Mouse (Mus musculus): ENCODE measurements around the gene Blvra.
A peak's percentile ranks its signal among the peaks of the same experiment; 100 is the strongest.
"Not testable (repeated sequence)": the region's sequence is repeated elsewhere in the genome, so short reads cannot be mapped to it uniquely, and the experiment has no call there.

The Blvra gene

DNA sequence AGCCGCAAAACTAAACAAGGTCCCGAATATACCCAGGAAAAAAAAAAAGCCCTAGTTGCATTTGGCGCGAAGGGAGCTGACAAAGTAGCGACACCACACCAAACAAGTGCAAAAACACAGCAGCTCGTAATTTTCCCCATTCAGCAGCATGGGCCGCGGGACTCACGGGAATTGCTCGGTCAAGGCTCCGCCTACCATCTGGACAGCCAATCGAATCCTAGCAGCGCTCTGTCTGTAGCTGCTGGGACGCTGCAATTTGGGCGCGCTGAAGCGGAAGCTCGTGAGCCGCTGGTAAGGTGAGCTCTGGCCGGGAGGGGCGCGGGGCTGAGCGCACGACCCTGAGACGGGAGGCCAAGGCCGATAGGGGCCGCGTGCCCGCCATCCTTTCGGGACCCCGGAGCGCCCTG is at the start of gene Blvra:
Gene Blvra (plus strand): TSS at position 231 of the 407 bp plus-strand sequence.
- peak; percentile 95 for DNase-seq (ENCODE audit: low read depth, low spot score)

GRCm38 (mm10) chr2:127035006-127035605 is 35.4 kb upstream of the Blvra start:
- DNase-seq (ENCODE audit: low read depth, low spot score) = no peak

- no peak for DNase-seq (ENCODE audit: low read depth, low spot score)
Measured at GRCm38 (mm10) chr2:127037299-127037698, 33.2 kb upstream of the Blvra start.

- no peak for DNase-seq (ENCODE audit: low read depth, low spot score)
Measured at GRCm38 (mm10) chr2:127061471-127061870, 9.0 kb upstream of the Blvra start.

DNA sequence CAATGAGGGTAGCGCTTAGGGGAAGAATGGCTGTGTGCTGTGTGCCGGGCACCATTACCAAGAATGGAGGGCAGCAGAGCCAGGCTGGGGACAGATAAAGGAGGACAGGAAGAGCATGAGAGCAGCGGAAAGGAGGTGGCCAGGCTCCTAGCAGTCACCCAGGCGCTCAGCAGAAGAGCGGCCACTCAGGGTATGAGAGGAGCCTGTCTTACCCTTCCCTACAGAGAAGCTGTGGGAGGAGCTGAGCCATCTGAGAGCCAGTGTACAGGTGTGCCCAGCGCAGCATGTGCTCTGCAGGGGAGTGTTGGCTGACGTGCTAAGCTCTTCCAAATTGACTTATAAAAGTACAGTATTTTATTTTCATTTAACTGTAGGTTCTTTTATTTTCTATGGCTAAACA is 1.7 kb upstream of the Blvra start:
- no peak for DNase-seq (ENCODE audit: low read depth, low spot score)

DNA sequence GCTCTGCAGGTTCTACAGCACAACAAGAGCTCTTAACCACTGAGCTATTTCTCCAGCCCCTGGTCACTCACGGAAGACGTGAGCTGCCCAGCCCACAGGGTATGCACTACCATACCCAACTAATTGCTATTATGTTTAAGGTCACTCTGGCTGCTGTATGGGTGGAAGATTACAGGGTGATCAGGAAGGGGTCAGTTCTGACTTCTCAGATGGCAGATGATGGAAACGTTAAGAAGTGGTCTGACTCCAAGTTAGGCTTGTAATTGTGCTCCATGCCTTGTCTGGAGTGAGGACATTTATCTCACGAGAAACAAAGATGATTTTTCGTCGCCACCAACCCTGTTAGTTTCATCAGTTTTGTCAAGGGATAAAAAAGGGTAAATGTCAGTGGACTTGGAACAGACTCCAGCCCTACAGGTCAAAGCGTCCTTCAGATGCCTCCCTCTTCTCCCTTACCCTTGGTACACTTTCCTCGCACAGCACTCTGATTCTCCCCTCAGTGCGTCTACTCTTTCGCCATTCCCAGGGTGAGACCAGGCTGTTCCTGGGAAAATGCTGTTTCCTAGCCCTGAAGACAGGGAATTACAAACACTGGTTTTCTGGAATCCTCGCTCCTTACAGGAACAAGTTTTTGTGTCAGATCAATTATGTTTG is 557 bp upstream of the Blvra start:
- DNase-seq (ENCODE audit: low read depth, low spot score) = peak; percentile 39

DNA sequence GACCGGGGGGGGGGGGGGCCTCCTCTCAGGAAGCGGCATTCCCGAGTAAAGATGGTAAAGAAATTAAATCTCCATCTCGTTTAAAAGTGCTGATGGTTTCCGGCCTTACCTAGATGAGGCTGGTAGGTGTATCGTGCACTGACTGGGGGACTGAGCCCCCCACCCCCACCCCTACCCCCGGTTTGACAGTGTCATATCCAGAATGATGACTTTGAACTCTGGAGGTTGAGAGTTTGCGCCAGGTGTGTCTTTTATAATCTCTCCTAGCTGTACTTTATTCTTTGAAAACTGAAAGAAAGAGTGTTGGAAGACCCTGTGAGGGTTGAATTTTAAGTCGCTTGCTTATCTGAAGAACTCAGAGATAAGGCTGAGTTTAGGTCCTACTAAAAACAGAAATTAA is 414 bp downstream of the Blvra start:
- no peak for DNase-seq (ENCODE audit: low read depth, low spot score)

DNA sequence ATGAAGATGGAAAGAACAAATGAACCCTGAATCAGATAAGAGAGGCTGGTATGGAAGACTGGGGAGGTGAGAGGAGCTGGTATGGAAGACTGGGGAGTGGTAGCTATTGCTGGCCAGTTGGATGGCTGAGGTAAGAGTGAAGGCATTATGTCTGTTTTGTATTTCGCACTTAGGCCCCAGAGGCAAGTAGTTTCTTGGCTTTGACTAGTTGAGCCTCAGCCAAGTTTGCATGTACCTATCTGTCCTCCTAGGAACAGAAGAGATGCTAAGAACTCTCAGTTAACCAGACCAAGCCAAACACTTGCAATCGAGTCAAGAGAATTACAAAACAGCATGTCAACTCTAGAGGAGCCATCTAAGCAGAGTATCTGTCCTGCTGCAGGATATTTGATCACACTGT is 3.7 kb downstream of the Blvra start:
- DNase-seq (ENCODE audit: low read depth, low spot score) = no peak

GRCm38 (mm10) chr2:127077611-127078010 is 7.1 kb downstream of the Blvra start:
- DNase-seq (ENCODE audit: low read depth, low spot score) = no peak

DNA sequence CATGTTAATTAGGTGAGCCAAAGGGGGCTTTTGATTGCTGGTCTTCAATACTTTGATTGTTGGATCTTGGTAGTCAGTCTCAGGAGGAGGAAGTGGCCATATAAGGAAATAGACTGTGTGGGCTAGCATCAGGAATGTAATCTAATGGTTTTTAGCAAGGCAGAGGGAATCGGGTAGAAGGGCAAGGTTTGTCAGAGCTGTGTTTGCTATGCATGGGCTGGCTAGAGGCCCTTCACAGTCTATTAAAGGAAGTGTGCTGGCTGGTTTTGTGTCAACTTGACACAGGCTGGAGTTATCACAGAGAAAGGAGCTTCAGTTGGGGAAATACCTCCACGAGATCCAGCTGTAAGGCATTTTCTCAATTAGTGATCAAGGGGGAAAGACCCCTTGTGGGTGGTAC is 8.6 kb downstream of the Blvra start:
- DNase-seq (ENCODE audit: low read depth, low spot score) = peak; percentile 55

- DNase-seq (ENCODE audit: low read depth, low spot score) = no peak
Measured at GRCm38 (mm10) chr2:127079881-127080590, 9.6 kb downstream of the Blvra start.

- DNase-seq (ENCODE audit: low read depth, low spot score) = no peak
Measured at GRCm38 (mm10) chr2:127080591-127081218, 10.2 kb downstream of the Blvra start.

DNA sequence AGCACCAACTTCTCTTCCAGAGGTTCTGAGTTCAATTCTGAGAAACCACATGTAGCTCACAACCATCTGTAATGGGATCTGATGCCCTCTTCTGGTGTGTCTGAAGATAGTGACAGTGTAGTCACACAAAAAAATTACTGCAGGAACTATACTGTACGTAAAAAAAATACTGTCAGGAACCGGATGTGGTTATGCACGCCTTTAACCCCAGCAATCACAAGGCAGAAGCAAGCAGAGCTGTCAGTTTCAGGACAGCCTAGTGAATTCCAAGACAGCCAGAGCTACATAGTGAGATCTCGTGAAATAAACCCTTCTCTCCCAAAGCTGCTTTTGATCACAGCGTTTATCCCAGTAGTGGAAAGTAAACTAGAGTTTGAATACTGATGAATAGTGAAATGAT is 15.8 kb downstream of the Blvra start:
- DNase-seq (ENCODE audit: low read depth, low spot score) = no peak

DNA sequence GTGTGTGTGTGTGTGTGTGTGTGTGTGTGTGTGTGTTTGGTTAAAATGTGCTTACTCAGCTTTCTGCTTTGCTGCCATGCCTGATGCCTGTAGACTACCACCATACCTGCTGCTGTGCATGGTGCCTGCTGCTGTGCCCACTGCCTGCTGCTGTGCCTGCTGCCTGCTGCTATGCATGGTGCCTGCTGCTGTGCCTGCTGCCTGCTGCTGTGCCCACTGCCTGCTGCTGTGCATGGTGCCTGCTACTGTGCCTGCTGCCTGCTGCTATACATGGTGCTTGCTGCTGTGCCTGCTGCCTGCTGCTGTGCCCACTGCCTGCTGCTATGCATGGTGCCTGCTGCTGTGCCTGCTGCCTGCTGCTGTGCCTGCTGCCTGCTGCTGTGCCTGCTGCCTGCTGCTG is 19.7 kb downstream of the Blvra start:
- not testable (repeated sequence) for DNase-seq (ENCODE audit: low read depth, low spot score)

GRCm38 (mm10) chr2:127092000-127092399 is 21.5 kb downstream of the Blvra start:
- no peak for DNase-seq (ENCODE audit: low read depth, low spot score)

DNA sequence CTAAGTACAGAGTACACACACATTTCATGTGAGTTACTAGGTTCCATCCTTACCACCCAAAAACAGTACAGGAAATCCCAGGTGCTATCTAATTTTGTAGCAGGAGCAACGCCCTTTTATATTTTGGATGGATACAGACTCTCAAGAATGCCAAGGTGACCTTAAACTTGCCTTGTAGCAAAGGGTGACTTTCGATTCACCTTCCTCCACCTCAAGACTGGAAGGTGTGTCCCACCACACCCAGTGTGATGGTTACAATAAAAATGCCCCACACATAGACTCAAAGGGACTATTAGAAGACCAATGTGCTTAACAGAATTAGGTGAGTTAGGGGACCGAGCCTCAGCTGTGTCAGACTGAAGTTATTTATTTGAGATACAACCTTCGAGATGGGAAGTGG is 38.5 kb downstream of the Blvra start:
- no peak for DNase-seq (ENCODE audit: low read depth, low spot score)

- DNase-seq (ENCODE audit: low read depth, low spot score) = no peak
Measured at GRCm38 (mm10) chr2:127121591-127122235, 51.2 kb downstream of the Blvra start.

DNA sequence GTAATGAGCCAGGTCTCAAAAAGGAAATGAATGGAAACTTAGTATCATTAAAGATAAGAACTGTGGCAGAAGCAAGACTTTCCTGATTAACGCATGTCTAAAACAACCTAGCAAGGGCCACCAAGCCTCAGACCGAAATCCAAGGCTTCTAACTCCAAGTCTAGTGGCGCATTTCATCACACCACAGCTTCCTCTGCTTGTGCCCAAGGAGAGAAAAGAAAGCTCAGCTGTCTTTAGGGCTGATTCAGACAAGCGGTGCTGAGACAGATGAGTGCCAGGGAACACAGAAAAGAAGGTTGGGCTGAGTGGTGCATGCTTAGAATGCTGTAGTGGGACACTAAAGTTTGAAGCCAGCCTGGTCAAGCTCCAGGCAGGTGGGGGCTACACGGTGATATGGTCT is 58.5 kb downstream of the Blvra start:
- no peak for DNase-seq (ENCODE audit: low read depth, low spot score)

GRCm38 (mm10) chr2:127131353-127131752 is 60.9 kb downstream of the Blvra start:
- peak; percentile 81 for DNase-seq (ENCODE audit: low read depth, low spot score)

DNA sequence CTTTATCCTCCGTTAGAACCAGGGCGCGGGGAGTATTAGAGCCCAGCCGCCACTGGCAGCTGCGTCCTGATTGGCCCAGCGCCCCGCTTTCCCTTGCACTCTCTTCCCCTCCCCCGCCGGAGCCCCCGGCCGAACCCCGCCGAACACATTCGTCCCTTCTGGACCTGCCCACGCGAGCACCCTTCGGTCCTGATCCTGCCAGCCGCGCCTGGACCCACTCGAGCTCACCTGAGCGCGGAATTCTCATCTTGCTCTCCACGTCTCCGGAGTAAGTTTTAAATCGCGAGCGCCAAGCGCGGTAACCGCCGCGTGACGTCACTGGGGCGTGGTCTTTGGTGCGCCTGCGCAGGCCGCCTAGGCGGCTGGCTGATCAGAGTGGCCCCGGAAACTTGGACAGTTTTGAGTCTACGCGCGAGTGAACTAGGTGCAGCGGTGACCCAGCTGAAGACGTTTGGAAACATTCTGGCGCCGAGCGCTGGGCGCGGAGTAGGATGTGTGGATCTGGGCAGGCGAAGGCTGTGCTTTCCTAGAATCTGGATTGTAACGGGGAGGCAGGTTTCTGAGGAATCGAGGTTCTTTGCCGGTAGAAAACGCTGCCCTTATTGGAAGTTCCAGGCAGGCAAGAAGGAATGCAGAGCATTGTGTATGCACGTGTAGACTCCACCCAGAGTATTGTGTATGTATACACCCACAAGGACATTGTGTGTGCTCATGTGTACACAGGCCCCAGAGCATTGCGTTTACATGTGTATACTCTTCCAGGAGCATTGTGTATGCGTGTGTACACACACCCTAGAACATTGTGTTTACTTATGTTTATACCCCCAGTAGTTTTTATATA is 63.4 kb downstream of the Blvra start, which contains the start of gene Ncaph:
Gene Ncaph (minus strand): TSS at position 334 of the 841 bp plus-strand sequence.
- peak; percentile 96 for DNase-seq (ENCODE audit: low read depth, low spot score)

GRCm38 (mm10) chr2:127135255-127135654 is 64.8 kb downstream of the Blvra start:
- DNase-seq (ENCODE audit: low read depth, low spot score) = not testable (repeated sequence)
